Comparison of ENCODE assay signal across 21 mouse cellular contexts in the genomic region with DNA sequence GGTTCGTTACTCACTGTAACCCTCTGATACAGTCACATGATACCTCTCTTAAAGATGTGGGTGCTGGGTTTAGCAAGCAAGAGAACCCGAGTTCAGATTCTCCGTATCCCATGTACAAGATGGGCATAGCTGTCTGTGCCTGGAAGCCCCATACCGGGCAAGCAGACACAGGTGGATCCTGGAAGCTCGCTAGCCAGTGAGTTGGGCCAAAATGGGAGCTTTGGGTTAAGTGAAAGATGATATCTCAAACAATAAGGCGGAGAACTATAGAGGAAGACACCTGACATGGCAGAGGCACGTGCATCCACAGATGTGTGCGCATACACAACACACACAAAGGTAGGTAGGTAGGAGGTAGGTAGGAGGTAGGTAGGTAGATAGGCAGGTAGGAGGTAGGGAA.
A peak's percentile ranks its signal among the peaks of the same experiment; 100 is the strongest.
DNase-seq lines count a peak whose midpoint lies in the region; ATAC-seq and TF ChIP-seq lines count a peak whose summit lies in the region.
"Had no signal": no experiment of that assay in that cellular context is flagged by ENCODE, and none has a peak within 500 bp of the region (broad histone marks: within the 10 kb centered on the region; RNA-seq: fewer than 3 reads in every experiment).

No protein-coding gene starts in this region.

- no peak for ATAC-seq in cerebellum, adult (ENCODE audit: insufficient number of reproducible peaks, low FRiP score, low TSS enrichment)
- peak; percentile 41; the same call in 1 of the 2 replicates for ATAC-seq in hindbrain, postnatal 0 days
- no peak for ATAC-seq in hindbrain, embryonic 14.5 days (ENCODE audit: low FRiP score)
- ATAC-seq: activated CD4-positive, CD25-positive, alpha-beta regulatory T cell, adult 4 months; CD4-positive, CD25-positive, alpha-beta regulatory T cell, adult 4 months; forebrain, embryonic 13.5 days; forebrain, embryonic 15.5 days; forebrain, postnatal 0 days; Patski had no signal

- H3K4me2 ChIP-seq in hindbrain, postnatal 0 days (ENCODE audit: low read depth, low read length) = no peak overlapping the region
- H3K4me2 ChIP-seq in hindbrain, embryonic 14.5 days (replicated peaks) = no peak overlapping the region
- H3K4me2 ChIP-seq: embryonic facial prominence, embryonic 12.5 days; forebrain, embryonic 13.5 days; forebrain, embryonic 15.5 days had no signal

- 82% methylated on average over 8 of the region's 8 CpGs for WGBS in heart, embryonic 10.5 days
- 91% methylated on average over 8 of the region's 8 CpGs for whole genome bisulfite sequencing in hindbrain, postnatal 0 days
- 89% methylated on average over 8 of the region's 8 CpGs for WGBS in hindbrain, embryonic 14.5 days

- H3K9me3 ChIP-seq in heart, embryonic 10.5 days = no peaks in the 10 kb centered on the region
- no peaks in the 10 kb centered on the region for H3K9me3 ChIP-seq in hindbrain, postnatal 0 days (ENCODE audit: low read length)
- no peaks in the 10 kb centered on the region for H3K9me3 ChIP-seq in hindbrain, embryonic 14.5 days (ENCODE audit: control insufficient read depth, low read length)
- H3K9me3 ChIP-seq: embryonic facial prominence, embryonic 10.5 days; embryonic facial prominence, embryonic 12.5 days; forebrain, embryonic 13.5 days; forebrain, embryonic 15.5 days; G1E had no signal

- H3K36me3 ChIP-seq in heart, embryonic 10.5 days = peaks cover 26% of the 10 kb centered on the region; the same call in 1 of the 2 replicates
- no peaks in the 10 kb centered on the region for H3K36me3 ChIP-seq in hindbrain, postnatal 0 days (ENCODE audit: insufficient read depth, low read length)
- H3K36me3 ChIP-seq in hindbrain, embryonic 14.5 days (replicated peaks; ENCODE audit: control insufficient read depth, insufficient read depth) = no peaks in the 10 kb centered on the region
- H3K36me3 ChIP-seq: forebrain, embryonic 15.5 days; G1E had no signal

- H3K9ac ChIP-seq in hindbrain, postnatal 0 days (replicated peaks; ENCODE audit: low read length) = no peak overlapping the region
- H3K9ac ChIP-seq in hindbrain, embryonic 14.5 days = no peak overlapping the region
- H3K9ac ChIP-seq: embryonic facial prominence, embryonic 12.5 days; forebrain, embryonic 13.5 days; forebrain, embryonic 15.5 days; forebrain, postnatal 0 days had no signal

- DNase-seq in cerebellum, adult 11-12 months = peak; percentile 53
- no peak for DNase-seq in cerebellum, adult 11 months
- DNase-seq in cerebellum, adult 9-11 months = peak; percentile 62
- peak; percentile 74 for DNase-seq in heart, adult 11 months
- DNase-seq in heart, embryonic 10.5 days (ENCODE audit: low spot score) = no peak
- DNase-seq in hindbrain, postnatal 0 days (ENCODE audit: low spot score) = no peak
- DNase-seq in hindbrain, embryonic 14.5 days (ENCODE audit: low spot score) = no peak
- DNase-seq: adrenal gland, adult 8-10 months; adrenal gland, postnatal 14 days; adrenal gland, postnatal 36 days; B cell, adult 2 months; forebrain, postnatal 0 days had no signal

- no peak overlapping the region for H3K27ac ChIP-seq in heart, embryonic 10.5 days
- H3K27ac ChIP-seq in hindbrain, postnatal 0 days = no peak overlapping the region
- no peak overlapping the region for H3K27ac ChIP-seq in hindbrain, embryonic 14.5 days
- H3K27ac ChIP-seq: embryonic facial prominence, embryonic 10.5 days; embryonic facial prominence, embryonic 12.5 days; forebrain, embryonic 13.5 days; forebrain, embryonic 15.5 days had no signal

- H3K4me1 ChIP-seq in heart, embryonic 10.5 days = no peaks in the 10 kb centered on the region
- no peaks in the 10 kb centered on the region for H3K4me1 ChIP-seq in hindbrain, postnatal 0 days (ENCODE audit: insufficient read depth, low read length)
- H3K4me1 ChIP-seq in hindbrain, embryonic 14.5 days (replicated peaks; ENCODE audit: control insufficient read depth, insufficient read depth, low read length) = no peaks in the 10 kb centered on the region
- H3K4me1 ChIP-seq: forebrain, embryonic 13.5 days; forebrain, embryonic 15.5 days had no signal

- no peaks in the 10 kb centered on the region for H3K27me3 ChIP-seq in heart, embryonic 10.5 days (ENCODE audit: insufficient read depth, poor library complexity, severe bottlenecking)
- no peaks in the 10 kb centered on the region for H3K27me3 ChIP-seq in hindbrain, postnatal 0 days (ENCODE audit: insufficient read depth, low read length)
- no peaks in the 10 kb centered on the region for H3K27me3 ChIP-seq in hindbrain, embryonic 14.5 days (ENCODE audit: control insufficient read depth, insufficient read depth, low read length)
- H3K27me3 ChIP-seq: embryonic facial prominence, embryonic 12.5 days; forebrain, embryonic 13.5 days; Patski had no signal

- no peak for TF ChIP-seq CTCF in hindbrain, postnatal 0 days (IDR thresholded peaks at IDR 0.05; ENCODE audit: low read depth)

- no peak overlapping the region for H3K4me3 ChIP-seq in heart, embryonic 10.5 days
- no peak overlapping the region for H3K4me3 ChIP-seq in hindbrain, postnatal 0 days (ENCODE audit: low read length)
- H3K4me3 ChIP-seq in hindbrain, embryonic 14.5 days (replicated peaks; ENCODE audit: low read length) = no peak overlapping the region
- H3K4me3 ChIP-seq: embryonic facial prominence, embryonic 10.5 days; embryonic facial prominence, embryonic 12.5 days; forebrain, embryonic 13.5 days; forebrain, embryonic 15.5 days had no signal

Comparison
In these comparisons a context has a peak if more than half of its experiments do, and no peak if none do; other contexts are left out.
1. DNase-seq: peak in cerebellum, adult 11-12 months (single experiment), cerebellum, adult 9-11 months (single experiment) and heart, adult 11 months (single experiment); none in cerebellum, adult 11 months (single experiment), heart, embryonic 10.5 days (single experiment), hindbrain, postnatal 0 days (single experiment) and hindbrain, embryonic 14.5 days (single experiment).